Mouse (Mus musculus) brain, embryonic 14.5 days (tissue): ENCODE data around the gene B4galnt4. TPM values are rescaled to one million over a fixed set of nuclear protein-coding genes. Genes with fewer than 3 reads are reported as not detected.

Source experiments
- DNase-seq: peaks from one replicate; pipeline ENCODE4 v3.0.0-alpha.2; 2011; ENCODE audit warnings: low read depth
- CTCF ChIP-seq: fragments of 200-500 bp; IDR thresholded peaks from 2 replicates; pipeline ENCODE4 v1.5.1; 2012; ENCODE audit warnings: inconsistent platforms, mild to moderate bottlenecking, moderate library complexity, borderline replicate concordance; ENCODE audit not compliant: insufficient read depth, insufficient read length; ENCODE audit errors: extremely low read depth
- POLR2A ChIP-seq: fragments of 200-500 bp; IDR thresholded peaks from 2 replicates; pipeline ENCODE4 v1.6.1; 2012; ENCODE audit warnings: mild to moderate bottlenecking, inconsistent platforms, borderline replicate concordance; ENCODE audit not compliant: poor library complexity, insufficient read depth, insufficient read length, severe bottlenecking; ENCODE audit errors: extremely low read depth
- polyA plus RNA-seq: library from polyadenylated mRNA; depleted of rRNA; stranded (reverse); fragments of >200 nt; gene quantifications from 2 replicates; pipeline ENCODE4 v1.2.3, GENCODE M21; 2012

The B4galnt4 gene
- polyA plus RNA-seq, 1 experiment = 151 TPM

DNA sequence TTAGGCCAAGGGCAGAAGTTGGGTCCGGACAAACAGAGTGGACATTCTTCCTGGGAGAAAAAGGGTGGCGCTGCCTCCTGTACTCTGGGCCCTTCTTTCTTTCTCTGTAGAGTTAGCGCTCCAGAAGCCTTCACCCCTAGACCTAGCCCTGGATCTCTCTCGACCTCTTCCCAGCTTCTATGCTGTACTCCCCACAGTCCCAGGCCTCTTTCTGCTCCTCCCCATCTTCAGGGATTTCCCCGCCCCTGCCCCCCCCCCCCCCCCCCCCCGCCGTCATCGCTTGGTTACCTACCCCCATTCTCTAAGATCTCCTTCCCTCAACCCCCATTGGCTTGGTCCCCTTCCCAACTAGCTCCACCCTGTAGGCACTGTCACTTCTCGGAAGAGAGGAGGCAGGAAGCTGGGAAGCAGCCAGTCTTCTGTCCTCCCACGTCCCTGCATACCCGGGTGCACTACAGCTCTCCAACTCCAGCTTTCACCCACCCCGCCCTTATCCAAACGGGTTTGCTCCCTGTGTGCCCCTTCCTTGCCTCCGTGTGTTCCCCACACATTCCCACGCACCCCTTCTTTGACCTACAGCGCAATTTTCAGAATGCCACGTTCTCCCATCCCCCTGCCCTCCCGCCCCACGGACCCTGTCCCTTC is 13.2 kb upstream of the B4galnt4 start:
- TF ChIP-seq CTCF = no peak
- TF ChIP-seq POLR2A = peak; percentile 16; the same call in 1 of the 2 replicates
- DNase-seq = peak; percentile 85

DNA sequence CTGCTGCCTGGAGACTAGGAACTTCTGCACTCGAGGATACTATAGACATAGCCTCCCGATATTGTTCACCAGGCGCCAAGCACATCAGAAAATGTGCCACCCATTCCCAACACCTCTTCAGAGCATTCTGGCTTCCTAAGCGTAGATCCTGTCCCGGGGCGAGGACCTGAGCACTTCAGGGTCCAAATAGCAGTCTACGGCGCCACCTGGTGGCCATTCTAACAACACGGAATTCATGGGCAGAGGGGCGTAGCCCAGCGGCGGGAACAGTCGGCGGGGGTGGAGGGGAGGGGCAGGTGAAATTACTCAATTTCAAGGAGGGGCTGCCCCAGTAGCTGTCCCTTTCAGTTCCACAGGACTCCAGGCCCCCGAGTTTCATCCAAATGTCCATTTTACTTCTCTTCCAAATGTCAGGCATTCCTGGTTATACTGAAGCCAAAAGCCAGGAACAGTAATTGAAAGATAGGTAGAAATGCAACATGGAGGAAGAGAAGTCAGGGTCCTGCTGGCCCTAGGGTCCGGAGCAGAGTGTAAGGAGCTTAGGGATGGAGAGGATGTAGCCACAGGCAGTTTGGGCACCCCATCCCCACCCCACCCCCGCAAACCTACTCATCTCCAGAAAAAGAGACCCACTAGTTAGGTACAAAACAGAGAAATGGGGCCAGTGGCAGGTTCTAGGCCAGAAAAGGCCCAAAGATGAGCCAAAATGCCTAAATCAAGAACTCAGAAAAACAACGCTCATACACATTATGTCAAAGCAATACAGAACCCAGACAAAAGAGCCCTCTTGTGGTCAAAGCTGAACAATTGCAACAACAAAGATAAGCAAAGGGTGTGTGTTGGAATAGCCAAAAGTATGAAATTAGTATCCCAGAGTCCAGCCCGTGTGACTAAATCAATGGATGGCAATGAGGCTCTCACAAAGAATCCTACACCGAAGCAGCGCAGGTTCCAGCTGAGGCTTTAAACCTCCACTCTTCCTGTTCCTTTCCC is 12.4 kb upstream of the B4galnt4 start:
- peak; percentile 95 for DNase-seq

DNA sequence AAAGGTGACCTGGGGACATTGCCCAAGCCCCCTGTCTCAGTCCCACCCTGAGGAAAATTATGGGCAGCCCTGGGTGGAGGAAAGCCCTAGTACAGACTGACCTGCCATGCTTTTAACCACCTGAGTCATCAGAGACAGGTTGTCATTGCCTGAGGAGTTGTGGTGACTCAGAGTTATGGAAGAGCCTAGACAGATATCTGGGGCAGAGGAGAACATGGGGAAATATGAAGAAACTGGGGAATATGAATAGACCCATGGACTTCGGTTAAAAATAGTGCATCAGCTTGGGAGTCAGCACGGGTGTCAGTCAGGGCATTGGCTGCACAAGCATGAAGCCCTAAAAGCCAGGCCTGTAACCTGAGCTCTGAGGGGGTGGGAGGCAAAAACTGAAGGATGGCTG is 11.6 kb upstream of the B4galnt4 start:
- no peak for DNase-seq
- no peak for TF ChIP-seq POLR2A
- no peak for TF ChIP-seq CTCF

More for the DNA sequence above, 12.4 kb upstream of the B4galnt4 start:
- no peak for TF ChIP-seq POLR2A
- peak; percentile 92 for TF ChIP-seq CTCF

DNA sequence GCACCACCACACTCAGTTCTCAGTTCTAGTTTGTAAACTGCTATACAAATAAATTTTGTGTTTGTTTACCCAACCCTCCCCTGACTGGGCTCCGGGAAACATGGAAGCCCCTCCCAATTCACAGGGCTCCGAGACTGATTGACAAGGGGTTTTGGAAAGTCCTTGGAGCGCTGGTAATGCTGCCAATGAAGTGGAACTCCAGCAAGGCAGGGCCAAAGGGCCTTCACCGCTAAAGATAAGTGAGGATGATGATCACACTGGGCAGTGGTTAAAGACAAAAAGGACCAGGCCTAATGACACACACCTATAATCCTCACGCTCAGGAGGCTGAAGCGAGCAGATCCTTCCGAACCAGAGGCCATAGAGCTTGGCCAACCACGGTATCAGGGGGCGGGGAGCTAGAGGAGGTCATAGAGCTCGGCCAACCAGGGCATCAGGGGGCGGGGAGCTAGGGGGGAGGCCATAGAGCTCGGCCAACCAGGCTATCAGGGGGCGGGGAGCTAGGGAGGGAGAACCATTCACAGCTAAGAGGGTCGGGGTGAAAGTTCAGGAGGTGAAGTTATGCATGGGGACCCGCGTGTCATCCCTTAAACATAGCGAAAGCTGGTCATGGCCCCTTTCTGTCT is 9.7 kb upstream of the B4galnt4 start:
- TF ChIP-seq CTCF = no peak
- TF ChIP-seq POLR2A = no peak
- no peak for DNase-seq

DNA sequence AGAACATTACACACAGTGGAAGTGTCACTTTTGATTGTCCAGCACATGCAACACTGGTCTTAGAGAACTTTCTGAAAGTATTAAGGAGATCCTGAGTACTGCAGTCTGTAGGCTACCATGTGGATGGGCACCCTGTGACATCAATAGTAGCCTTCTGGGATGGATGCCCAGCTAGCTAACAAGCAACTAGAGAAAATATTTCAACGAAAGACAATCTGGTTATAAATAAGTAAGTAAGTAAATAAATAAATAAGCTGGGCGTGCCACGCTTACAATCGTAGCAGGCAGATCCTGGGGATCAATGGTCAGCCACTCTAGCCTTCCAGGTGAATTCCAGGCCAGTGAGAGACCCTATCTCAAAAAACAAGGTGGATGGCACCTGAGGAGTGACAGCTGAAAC is 8.9 kb upstream of the B4galnt4 start:
- no peak for DNase-seq

DNA sequence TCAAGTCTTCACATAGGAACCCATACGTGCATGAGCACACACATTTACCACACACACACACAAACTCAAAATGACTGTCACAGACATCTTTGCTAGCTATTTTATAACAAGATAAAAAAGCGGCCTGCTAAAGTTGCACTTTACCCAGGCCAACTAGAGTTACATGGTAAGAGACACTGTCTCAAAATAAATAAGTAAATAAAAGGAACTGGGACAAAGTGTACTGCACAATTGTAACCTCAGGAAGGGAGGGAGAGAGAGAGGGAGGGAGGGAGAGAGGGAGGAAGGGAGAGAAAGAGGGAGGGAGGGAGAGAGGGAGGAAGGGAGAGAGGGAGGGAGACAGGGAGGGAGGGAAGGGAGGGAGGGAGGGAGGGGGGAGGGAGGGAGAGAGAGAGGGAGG is 8.5 kb upstream of the B4galnt4 start:
- no peak for DNase-seq
- TF ChIP-seq POLR2A = no peak
- TF ChIP-seq CTCF = no peak

More for the DNA sequence above, 8.9 kb upstream of the B4galnt4 start:
- no peak for TF ChIP-seq CTCF
- TF ChIP-seq POLR2A = no peak

DNA sequence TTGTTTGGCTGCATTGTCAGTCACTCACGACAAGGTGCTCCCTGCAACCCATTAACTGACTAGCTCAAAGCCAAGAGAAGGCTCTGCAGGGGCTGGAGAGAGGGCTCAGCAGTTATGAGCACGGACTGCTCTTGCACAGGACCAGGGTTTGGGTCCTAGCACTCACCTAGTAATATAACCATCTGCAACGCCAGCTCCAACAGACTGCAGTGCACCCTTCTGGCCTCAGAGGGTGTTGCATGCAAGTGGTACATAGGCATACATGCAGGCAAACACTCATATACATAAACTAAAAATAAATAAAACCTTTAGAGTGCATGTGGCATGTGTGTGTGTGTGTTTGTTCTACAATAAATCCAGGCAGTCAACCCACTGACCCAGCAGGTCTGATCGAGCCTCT is 5.1 kb upstream of the B4galnt4 start:
- TF ChIP-seq POLR2A (no peak), CTCF (no peak)
- DNase-seq = no peak

DNA sequence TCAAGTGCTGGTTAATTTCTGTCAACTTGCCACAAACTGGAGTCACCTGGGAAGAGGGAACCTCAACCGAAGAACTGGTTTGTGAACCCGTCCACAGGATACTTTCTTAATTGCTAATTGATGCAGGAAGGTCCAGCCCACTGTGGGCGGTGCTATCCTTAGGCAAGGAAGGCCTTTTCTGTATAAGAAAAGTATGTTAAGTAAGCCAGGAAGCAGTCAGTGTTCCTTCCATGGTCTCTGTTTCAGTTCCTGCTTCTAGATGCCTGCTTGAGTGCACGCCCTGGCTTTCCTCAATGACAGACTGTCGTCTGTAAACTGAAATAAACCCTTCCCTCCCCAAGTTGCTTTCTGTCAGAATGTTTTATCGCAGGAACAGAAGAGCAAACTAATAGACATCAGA is 3.9 kb upstream of the B4galnt4 start:
- DNase-seq = no peak
- TF ChIP-seq POLR2A = no peak
- no peak for TF ChIP-seq CTCF

DNA sequence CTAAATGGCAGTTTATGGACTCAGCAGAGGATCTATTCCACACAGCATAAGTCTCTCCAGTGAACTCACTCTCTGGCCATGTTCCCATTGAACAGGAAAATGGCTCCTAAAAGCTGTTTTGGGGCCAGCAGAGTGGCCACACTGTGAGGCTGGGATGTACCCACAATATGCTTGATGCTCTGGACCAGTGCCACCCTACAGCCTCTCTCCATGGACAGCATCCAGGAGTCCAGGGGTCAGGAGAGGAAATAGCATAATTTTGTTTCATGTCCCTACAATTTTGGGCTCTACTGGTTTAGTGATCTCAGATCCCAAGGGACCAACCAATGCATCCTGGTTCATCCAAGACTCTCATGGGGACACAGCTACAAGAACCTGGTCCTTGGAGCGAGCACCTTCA is 3.4 kb upstream of the B4galnt4 start:
- no peak for DNase-seq
- TF ChIP-seq CTCF = no peak
- TF ChIP-seq POLR2A = no peak

DNA sequence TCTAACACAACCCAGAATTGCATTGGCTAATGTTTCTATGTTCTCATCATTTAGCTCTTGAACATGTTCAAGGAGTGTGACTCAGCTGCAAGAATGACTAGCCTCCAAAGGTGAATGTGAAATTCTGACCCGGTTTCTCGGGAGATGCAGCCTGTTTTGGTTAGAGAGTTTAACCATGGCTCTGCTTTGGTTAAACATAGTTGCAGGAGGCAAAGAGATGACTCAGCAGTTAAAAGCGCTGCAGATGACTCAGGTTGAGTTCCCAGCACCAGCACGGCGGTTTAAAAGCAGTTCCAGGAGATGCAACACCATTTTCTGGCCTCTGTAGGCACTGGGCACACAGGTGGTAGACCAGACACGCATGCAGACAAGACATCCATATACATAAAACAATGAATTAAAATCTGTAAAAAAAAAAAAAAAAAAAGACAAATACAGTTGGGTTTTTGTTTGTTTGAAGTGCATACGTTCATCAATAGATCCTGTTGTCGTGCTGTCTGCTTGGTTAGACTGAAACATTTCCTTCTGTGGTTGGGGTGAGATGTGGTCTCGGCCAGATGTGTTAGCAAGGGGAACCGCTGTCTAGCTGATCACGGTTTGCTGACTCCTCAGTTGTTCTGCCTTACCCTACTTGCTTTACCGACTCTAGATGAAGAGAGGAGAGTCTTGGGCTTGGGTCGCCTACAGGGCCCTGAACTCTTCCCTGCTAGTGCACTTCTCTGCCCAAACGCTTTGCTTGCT is 2.1 kb upstream of the B4galnt4 start:
- TF ChIP-seq CTCF (no peak), POLR2A (no peak)
- DNase-seq = no peak
